Mouse (Mus musculus) midbrain, postnatal 0 days (tissue): ENCODE measurements around the gene Scrn3. TPM values are rescaled to one million over a fixed set of nuclear protein-coding genes. Genes with fewer than 3 reads are reported as not detected.

Experiments used
- ATAC-seq: fragments of 200-750 bp; cut with Nextera tagmentation; 2 replicates; pipeline ENCODE4 v1.8.0; 2017; ENCODE audit warnings: moderate number of reproducible peaks, mild to moderate bottlenecking, moderate TSS enrichment, moderate library complexity; ENCODE audit not compliant: low FRiP score
- DNase-seq: peaks from one replicate; pipeline ENCODE4 v3.0.0-alpha.2; 2015; ENCODE audit warnings: low spot score
- H3K27ac ChIP-seq: fragments of 300-500 bp; sonication (generic); 2 replicates; pipeline ENCODE4 v1.5.1; 2014; ENCODE audit warnings: low read depth, mild to moderate bottlenecking, low read length, mixed read lengths
- H3K27me3 ChIP-seq: fragments of 300-500 bp; sonication (generic); 2 replicates; pipeline ENCODE4 v1.6.1; 2014; ENCODE audit warnings: low read length, control low read depth, mixed read lengths; ENCODE audit not compliant: insufficient read depth
- H3K36me3 ChIP-seq: fragments of 300-500 bp; sonication (generic); 2 replicates; pipeline ENCODE4 v1.6.1; 2014; ENCODE audit warnings: low read length, control low read depth, mixed read lengths; ENCODE audit not compliant: insufficient read depth
- H3K4me1 ChIP-seq: fragments of 300-500 bp; sonication (generic); 2 replicates; pipeline ENCODE4 v1.6.1; 2014; ENCODE audit warnings: mild to moderate bottlenecking, control low read depth, antibody characterized with exemption, low read length, mixed read lengths; ENCODE audit not compliant: insufficient read depth
- H3K4me2 ChIP-seq: fragments of 300-500 bp; sonication (generic); 2 replicates; pipeline ENCODE4 v1.6.1; 2014; ENCODE audit warnings: low read depth, mild to moderate bottlenecking, low read length, mixed read lengths; ENCODE audit not compliant: poor library complexity, severe bottlenecking
- H3K4me3 ChIP-seq: fragments of 300-500 bp; sonication (generic); 2 replicates; pipeline ENCODE4 v1.5.1; 2014; ENCODE audit warnings: low read depth, mild to moderate bottlenecking, low read length, moderate library complexity
- H3K9ac ChIP-seq: fragments of 300-500 bp; sonication (generic); replicated peaks from 2 replicates; pipeline ENCODE4 v1.6.1; 2014; ENCODE audit warnings: mild to moderate bottlenecking, low read length, moderate library complexity, mixed read lengths; ENCODE audit not compliant: poor library complexity, severe bottlenecking
- H3K9me3 ChIP-seq: fragments of 300-500 bp; sonication (generic); 2 replicates; pipeline ENCODE4 v1.6.1; 2016; ENCODE audit warnings: low read length, control low read depth
- CTCF ChIP-seq: IDR thresholded peaks from 2 replicates; pipeline ENCODE4 v1.5.1; 2016; ENCODE audit warnings: antibody characterized with exemption, mild to moderate bottlenecking
- WGBS: fragments of 180-500 bp; shearing (Covaris S2); extraction: QIAGEN DNeasy Blood & Tissue Kit; methylation state at CpG from one replicate; pipeline ENCODE4 v1.1.7; 2014; 5-methylcytosine and 5-hydroxymethylcytosine counted together
- polyA plus RNA-seq: library from polyadenylated mRNA; unstranded; fragments of >200 nt; fragmentation: Nextera tagmentation; extraction: Ambion mirVana; gene quantifications from 2 replicates; pipeline ENCODE4 v1.2.1, GENCODE M21; 2015
- total RNA-seq: library from RNA; depleted of rRNA; stranded (reverse); fragments of >200 nt; gene quantifications from 2 replicates; pipeline ENCODE4 v1.2.3, GENCODE M21; 2014

The Scrn3 gene
- total and polyA plus RNA-seq, 2 experiments from 2014 or later: 4.2 to 6.5 TPM

GRCm38 (mm10) chr2:73348221-73348620 is 35.8 kb downstream of the Scrn3 start:
- Histone ChIP-seq H3K4me3 (no peak overlapping the region), H3K4me1 (no peaks in the 10 kb centered on the region), H3K27me3 (no peaks in the 10 kb centered on the region), H3K4me2 (no peak overlapping the region), H3K36me3 (0 out of 2 replicates have a peak, but pooled peaks cover 1% of the 10 kb centered on the region), H3K9me3 (no peaks in the 10 kb centered on the region), H3K9ac (no peak overlapping the region), H3K27ac (no peak overlapping the region)
- ATAC-seq: no peak
- no peak for TF ChIP-seq CTCF
- no peak for DNase-seq
- 82% methylated on average over 6 of the region's 6 CpGs for WGBS

- Histone ChIP-seq H3K4me1 (no peaks in the 10 kb centered on the region), H3K27me3 (no peaks in the 10 kb centered on the region), H3K36me3 (0 out of 2 replicates have a peak, but pooled peaks cover 8% of the 10 kb centered on the region), H3K9ac (no peak overlapping the region), H3K27ac (no peak overlapping the region), H3K9me3 (no peaks in the 10 kb centered on the region), H3K4me2 (no peak overlapping the region), H3K4me3 (no peak overlapping the region)
- 56% methylated on average over 5 of the region's 5 CpGs for WGBS
- ATAC-seq: no peak
- DNase-seq: peak; percentile 13
- no peak for TF ChIP-seq CTCF
Observed at GRCm38 (mm10) chr2:73351496-73351895, 39.1 kb downstream of the Scrn3 start.

GRCm38 (mm10) chr2:73351927-73352374 is 39.5 kb downstream of the Scrn3 start:
- no peak for TF ChIP-seq CTCF
- no peak overlapping the region for H3K9ac ChIP-seq
- WGBS: 38% methylated on average over 7 of the region's 7 CpGs
- no peaks in the 10 kb centered on the region for H3K27me3 ChIP-seq
- ATAC-seq (no peak), DNase-seq (peak; percentile 31)
- H3K4me2 ChIP-seq: no peak overlapping the region
- H3K4me1 ChIP-seq: no peaks in the 10 kb centered on the region
- H3K9me3 ChIP-seq: no peaks in the 10 kb centered on the region
- no peak overlapping the region for H3K4me3 ChIP-seq
- peaks cover 11% of the 10 kb centered on the region; the same call in 1 of the 2 replicates for H3K36me3 ChIP-seq
- no peak overlapping the region for H3K27ac ChIP-seq

GRCm38 (mm10) chr2:73357004-73357403 is 44.6 kb downstream of the Scrn3 start:
- peaks cover 14% of the 10 kb centered on the region; the same call in 1 of the 2 replicates for H3K36me3 ChIP-seq
- H3K27me3 ChIP-seq: no peaks in the 10 kb centered on the region
- H3K27ac ChIP-seq: no peak overlapping the region
- no peak overlapping the region for H3K9ac ChIP-seq
- TF ChIP-seq CTCF: no peak
- no peak overlapping the region for H3K4me2 ChIP-seq
- H3K4me3 ChIP-seq: no peak overlapping the region
- 84% methylated on average over 18 of the region's 18 CpGs for WGBS
- H3K4me1 ChIP-seq: no peaks in the 10 kb centered on the region
- ATAC-seq (no peak), DNase-seq (no peak)
- H3K9me3 ChIP-seq: no peaks in the 10 kb centered on the region

- no peak for ATAC-seq
- no peak for DNase-seq
- Histone ChIP-seq H3K27me3 (no peaks in the 10 kb centered on the region), H3K4me2 (no peak overlapping the region), H3K9ac (no peak overlapping the region), H3K27ac (no peak overlapping the region), H3K9me3 (no peaks in the 10 kb centered on the region), H3K36me3 (peaks cover 14% of the 10 kb centered on the region; the same call in 1 of the 2 replicates), H3K4me1 (no peaks in the 10 kb centered on the region), H3K4me3 (no peak overlapping the region)
- no peak for TF ChIP-seq CTCF
- WGBS: 96% methylated on average over 5 of the region's 5 CpGs
Observed at GRCm38 (mm10) chr2:73359941-73360340, 47.5 kb downstream of the Scrn3 start.

GRCm38 (mm10) chr2:73360536-73360935 is 48.1 kb downstream of the Scrn3 start:
- Histone ChIP-seq H3K4me1 (no peaks in the 10 kb centered on the region), H3K4me2 (no peak overlapping the region), H3K27ac (no peak overlapping the region), H3K36me3 (peaks cover 14% of the 10 kb centered on the region; the same call in 1 of the 2 replicates), H3K4me3 (no peak overlapping the region), H3K9ac (no peak overlapping the region), H3K27me3 (no peaks in the 10 kb centered on the region), H3K9me3 (no peaks in the 10 kb centered on the region)
- 82% methylated on average over 2 of the region's 2 CpGs for WGBS
- ATAC-seq (no peak), DNase-seq (no peak)
- TF ChIP-seq CTCF: no peak
